Mouse (Mus musculus) ES-E14 (cell line): ENCODE results near the gene Parp1. TPM values are rescaled to one million over a fixed set of nuclear protein-coding genes. Genes with fewer than 3 reads are reported as not detected.
A peak's percentile ranks its signal among the peaks of the same experiment; 100 is the strongest.

ENCODE experiments used
- DNase-seq: peaks from one replicate; pipeline ENCODE4 v3.0.0-alpha.2; 2013; ENCODE audit warnings: low read depth, low spot score
- H3K27ac ChIP-seq: 2 replicates; pipeline ENCODE4 v1.5.1; 2012; ENCODE audit warnings: low read depth, mild to moderate bottlenecking, low read length, moderate library complexity, mixed read lengths; ENCODE audit not compliant: poor library complexity, insufficient read depth, severe bottlenecking
- H3K36me3 ChIP-seq: 2 replicates; pipeline ENCODE4 v1.6.1; 2012; ENCODE audit warnings: mild to moderate bottlenecking, low read length, moderate library complexity, mixed read lengths; ENCODE audit not compliant: control insufficient read depth, poor library complexity, insufficient read depth, severe bottlenecking
- H3K4me1 ChIP-seq, 2 experiments: fragments of 150-350 bp in 1 of 2; sonication (generic) in 1 of 2; 2 replicates each; pipeline ENCODE4 v1.6.1; 2012; ENCODE audit warnings: low read length in 2 of 2, mild to moderate bottlenecking in 1 of 2, mixed read lengths in 1 of 2; ENCODE audit not compliant: control insufficient read depth in 2 of 2, insufficient read depth in 2 of 2, poor library complexity in 1 of 2
- H3K4me3 ChIP-seq, 2 experiments: fragments of 150-350 bp in 1 of 2; sonication (generic) in 1 of 2; 2 replicates each; pipeline ENCODE4 v1.5.1; 2012; ENCODE audit warnings: low read length in 2 of 2, low read depth in 1 of 2, mild to moderate bottlenecking in 1 of 2, mixed read lengths in 1 of 2; ENCODE audit not compliant: insufficient read depth in 1 of 2, poor library complexity in 1 of 2, severe bottlenecking in 1 of 2
- H3K9ac ChIP-seq: 2 replicates; pipeline ENCODE4 v1.6.1; 2012; ENCODE audit warnings: low read depth, mild to moderate bottlenecking, low read length, mixed read lengths; ENCODE audit not compliant: poor library complexity, insufficient read depth, severe bottlenecking
- H3K9me3 ChIP-seq: fragments of 150-350 bp; sonication (generic); 2 replicates; pipeline ENCODE4 v1.6.1; 2012; ENCODE audit warnings: low read depth, mild to moderate bottlenecking, low read length; ENCODE audit not compliant: control insufficient read depth, insufficient read depth
- CHD2 ChIP-seq: IDR thresholded peaks from 2 replicates; pipeline ENCODE4 v1.6.1; 2014; ENCODE audit warnings: mild to moderate bottlenecking, low read depth, low read length, inconsistent platforms
- HCFC1 ChIP-seq: IDR thresholded peaks from 2 replicates; pipeline ENCODE4 v1.6.1; 2012; ENCODE audit warnings: low read length, inconsistent platforms, borderline replicate concordance; ENCODE audit not compliant: insufficient read depth
- MAFK ChIP-seq: IDR thresholded peaks from 2 replicates; pipeline ENCODE4 v1.6.1; 2014; ENCODE audit warnings: mild to moderate bottlenecking, low read depth, low read length, inconsistent platforms; ENCODE audit not compliant: insufficient read depth
- ZC3H11A ChIP-seq: IDR thresholded peaks from 2 replicates; pipeline ENCODE4 v1.6.1; 2012; ENCODE audit warnings: low read depth, mild to moderate bottlenecking, inconsistent platforms, low read length, borderline replicate concordance
- ZNF384 ChIP-seq: IDR thresholded peaks from 2 replicates; pipeline ENCODE4 v1.6.1; 2012; ENCODE audit warnings: low read depth, low read length, inconsistent platforms
- in situ Hi-C, 2 experiments: fragments of 600-800 bp; cut with MboI; formaldehyde crosslinking; loops; one replicate each; pipeline ENCODE4 v1.15.1; 2025; ENCODE audit warnings: low sequenced_read_pairs in 2 of 2, inconsistent platforms in 1 of 2; ENCODE audit not compliant: unreplicated experiment in 2 of 2
- total RNA-seq: library from RNA; depleted of rRNA; stranded (reverse); fragments of 300-350 nt; gene quantifications from 2 replicates; pipeline ENCODE4 v1.2.3, GENCODE M21; 2012

Parp1 gene
- total RNA-seq, 1 experiment: 271 TPM

- Histone ChIP-seq H3K36me3 (peaks cover 33% of the 10 kb centered on the region), H3K4me3 (peak overlapping the region in 1 of 2 experiments; percentile 61; a peak in 2 of 4 replicates)
- in situ Hi-C loops: no loop called here
These were observed 3.4 kb downstream of the Parp1 start for GRCm38 (mm10) chr1:180572154-180572553.

DNA sequence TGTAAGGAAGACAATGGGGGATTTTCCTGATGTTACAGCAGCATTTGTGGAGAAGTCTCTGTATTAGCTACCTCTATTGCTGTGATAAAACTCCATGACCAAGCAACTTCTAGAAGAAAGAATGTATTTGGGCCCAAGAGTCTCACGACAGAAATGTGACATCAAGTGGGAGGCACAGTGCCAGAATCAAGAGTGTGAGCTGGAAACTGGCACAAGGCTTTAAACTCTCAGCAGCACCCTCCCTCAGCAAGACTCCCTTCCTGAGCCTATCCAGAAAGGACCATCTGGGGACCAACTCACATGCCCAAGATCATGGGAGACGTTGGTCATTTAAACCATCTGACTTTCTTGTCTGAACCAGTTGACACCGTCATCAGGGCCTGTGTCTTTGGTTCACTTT, 7.8 kb downstream of the Parp1 start:
- H3K9me3 ChIP-seq: no peaks in the 10 kb centered on the region
- no peak for TF ChIP-seq ZC3H11A
- TF ChIP-seq ZNF384: no peak
- no peak for TF ChIP-seq MAFK
- no peak for TF ChIP-seq CHD2
- no peak for TF ChIP-seq HCFC1
- peaks cover 6 to 13% of the 10 kb centered on the region in 2 experiments; a peak in 3 of 4 replicates for H3K4me1 ChIP-seq
- no peak overlapping the region for H3K27ac ChIP-seq
- in situ Hi-C loops: loop anchor here (25.0 kb wide), 2 partner anchors 561 to 814 kb away; partner anchors contain the start of genes Cnih4 (in 1 of the 2) and Nvl (in 1 of the 2)
- H3K4me3 ChIP-seq: no peak overlapping the region
- no peak for DNase-seq
- peaks cover 71% of the 10 kb centered on the region for H3K36me3 ChIP-seq
- H3K9ac ChIP-seq: no peak overlapping the region

More at GRCm38 (mm10) chr1:180572154-180572553, 3.4 kb downstream of the Parp1 start:
- H3K9me3 ChIP-seq: no peaks in the 10 kb centered on the region
- no peak overlapping the region; the same call in 1 of the 2 replicates for H3K27ac ChIP-seq
- DNase-seq: no peak
- H3K4me1 ChIP-seq: peaks cover 15 to 19% of the 10 kb centered on the region in 2 experiments
- peak overlapping the region; percentile 70 for H3K9ac ChIP-seq
- no peak for TF ChIP-seq ZC3H11A
- no peak for TF ChIP-seq MAFK
- no peak for TF ChIP-seq HCFC1
- TF ChIP-seq CHD2: no peak
- TF ChIP-seq ZNF384: no peak

DNA sequence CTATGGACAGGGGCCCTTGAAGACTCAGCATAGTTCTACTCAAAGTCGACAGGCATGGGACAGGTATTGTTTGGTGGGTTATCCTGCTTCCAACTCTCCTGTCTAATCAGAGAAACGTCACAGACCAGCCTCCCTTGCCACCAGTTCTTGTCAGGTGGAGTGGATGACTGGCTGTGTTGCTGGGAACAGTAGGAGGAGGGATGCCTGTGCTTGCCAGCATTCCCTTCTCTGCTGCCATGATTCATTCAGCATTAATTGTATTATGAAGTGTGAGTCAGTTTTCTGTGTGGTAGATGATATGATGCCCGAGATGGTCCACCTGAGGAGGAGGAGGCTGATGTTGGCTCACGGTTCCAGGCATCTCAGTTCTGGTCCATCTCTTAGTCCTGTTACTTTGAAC, 9.1 kb downstream of the Parp1 start:
- no peak overlapping the region for H3K9ac ChIP-seq
- no peak for DNase-seq
- no peak overlapping the region for H3K27ac ChIP-seq
- peaks cover 3 to 8% of the 10 kb centered on the region in 2 experiments; a peak in 3 of 4 replicates for H3K4me1 ChIP-seq
- no peak for TF ChIP-seq ZNF384
- TF ChIP-seq ZC3H11A: no peak
- TF ChIP-seq CHD2: no peak
- H3K4me3 ChIP-seq: no peak overlapping the region
- in situ Hi-C loops: loop anchor here (25.0 kb wide), 2 partner anchors 559 to 816 kb away; partner anchors contain the start of genes Cnih4 (in 1 of the 2) and Nvl (in 1 of the 2)
- peaks cover 78% of the 10 kb centered on the region for H3K36me3 ChIP-seq
- H3K9me3 ChIP-seq: no peaks in the 10 kb centered on the region

GRCm38 (mm10) chr1:180587792-180588442, 19.2 kb downstream of the Parp1 start:
- no peak overlapping the region for H3K4me3 ChIP-seq
- H3K9ac ChIP-seq: no peak overlapping the region
- TF ChIP-seq MAFK: no peak
- no peak for TF ChIP-seq CHD2
- TF ChIP-seq ZC3H11A: no peak
- TF ChIP-seq HCFC1: no peak
- no peak for TF ChIP-seq ZNF384
- no peak overlapping the region for H3K27ac ChIP-seq
- no peaks in the 10 kb centered on the region for H3K4me1 ChIP-seq
- H3K9me3 ChIP-seq: no peaks in the 10 kb centered on the region
- DNase-seq: no peak
- H3K36me3 ChIP-seq: peaks cover 91% of the 10 kb centered on the region
- in situ Hi-C loops: loop anchor here (25.0 kb wide), 2 partner anchors 549 to 826 kb away; partner anchors contain the start of genes Cnih4 (in 1 of the 2) and Nvl (in 1 of the 2)
